ENCODE assay signal across 22 mouse cellular contexts in genomic region chr17:34970850-34971249, GRCm38 (mm10). TPM values are rescaled to one million over a fixed set of nuclear protein-coding genes. Genes with fewer than 3 reads are reported as not detected.
"Had no signal": no experiment of that assay in that cellular context is flagged by ENCODE, and none has a peak within 500 bp of the region (broad histone marks: within the 10 kb centered on the region; RNA-seq: fewer than 3 reads in every experiment).

No protein-coding gene starts in this region.

RNA-seq across cellular contexts. Expression of gene Gm20481, which starts 1.1 kb away (rescaled TPM):
- polyA plus RNA-seq: heart, embryonic 10.5 days; heart, embryonic 11.5 days; heart, embryonic 12.5 days; heart, embryonic 13.5 days; heart, embryonic 15.5 days; heart, embryonic 16.5 days; heart, postnatal 0 days; hindbrain, embryonic 13.5 days; hindbrain, embryonic 14.5 days; hindbrain, embryonic 15.5 days; hindbrain, embryonic 16.5 days; hindbrain, postnatal 0 days; intestine, embryonic 14.5 days; intestine, embryonic 15.5 days; intestine, embryonic 16.5 days; intestine, postnatal 0 days; kidney, adult 2 months; kidney, embryonic 15.5 days; kidney, embryonic 16.5 days; kidney, postnatal 0 days; large intestine, adult 2 months had no signal

RNA-seq across cellular contexts. Expression of gene Hspa1l, which starts 1.7 kb away (rescaled TPM):
- polyA plus RNA-seq: inflammation-experienced regulatory T-cells, adult 6 months had no signal
